Mouse (Mus musculus) left cerebral cortex, adult 8-10 months (tissue): ENCODE data around the gene Xpnpep1. TPM values are rescaled to one million over a fixed set of nuclear protein-coding genes. Genes with fewer than 3 reads are reported as not detected.
A peak's percentile ranks its signal among the peaks of the same experiment; 100 is the strongest.

Source experiments
- DNase-seq, 2 experiments: peaks; one replicate each; pipeline ENCODE4 v3.0.0; 2022; ENCODE audit warnings: low spot score in 2 of 2
- microRNA-seq, 2 experiments: library from miRNA; unstranded; fragments of <30 nt; microRNA quantifications; one replicate each; pipeline ENCODE4 v1.2.0; 2022
- total RNA-seq, 4 experiments: library from RNA; stranded (reverse); gene quantifications; 2 replicates each; pipeline ENCODE4 v1.2.4; 2022

Xpnpep1 gene
- total RNA-seq, 4 experiments from 2014 or later = 59.6 to 74.9 (median 68.6) TPM

DNA sequence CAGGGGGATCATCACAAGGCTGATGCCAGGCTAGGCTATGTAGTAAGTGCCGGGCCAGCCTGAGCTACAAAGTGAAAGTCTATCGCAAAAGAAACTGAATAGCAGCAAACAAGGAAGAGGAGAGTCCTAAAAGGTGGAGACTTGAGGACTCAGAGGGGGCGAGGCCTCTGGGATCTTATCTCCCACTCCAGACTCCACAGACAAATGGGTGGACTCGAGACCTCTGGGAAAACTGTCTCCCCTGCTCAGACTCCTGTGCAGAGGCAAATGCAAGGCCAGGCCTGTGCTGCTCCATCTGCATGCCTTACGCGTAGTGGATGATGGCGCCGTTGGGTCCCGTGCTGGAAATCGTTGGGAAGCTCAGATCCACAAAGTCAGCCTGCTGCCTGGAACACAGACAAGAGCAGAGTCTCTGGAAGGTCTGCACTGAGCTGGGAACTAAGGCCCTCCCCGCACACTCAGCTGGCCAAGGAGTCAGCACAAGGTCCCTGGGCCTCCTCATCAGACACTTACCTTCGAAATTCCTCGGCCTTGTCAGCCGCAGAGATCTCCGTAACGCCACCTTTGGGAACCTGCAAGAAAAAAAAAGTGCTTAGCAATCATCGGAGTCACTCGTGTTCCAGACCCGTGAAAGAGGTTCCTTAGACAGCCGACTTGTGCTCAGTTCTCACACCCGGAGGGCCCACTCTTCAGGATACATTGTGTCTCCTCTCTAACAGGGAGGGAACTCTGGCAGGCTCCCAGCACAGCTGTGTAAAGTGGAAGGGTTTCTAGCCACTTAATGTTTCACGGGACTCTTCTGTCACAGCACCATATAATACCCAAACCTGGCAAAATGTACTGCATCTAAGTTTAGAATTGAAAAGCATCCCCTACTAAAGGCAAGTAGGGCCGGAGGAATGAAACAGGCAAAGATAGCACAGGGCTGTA, 37.6 kb downstream of the Xpnpep1 start:
- no peak for DNase-seq

DNA sequence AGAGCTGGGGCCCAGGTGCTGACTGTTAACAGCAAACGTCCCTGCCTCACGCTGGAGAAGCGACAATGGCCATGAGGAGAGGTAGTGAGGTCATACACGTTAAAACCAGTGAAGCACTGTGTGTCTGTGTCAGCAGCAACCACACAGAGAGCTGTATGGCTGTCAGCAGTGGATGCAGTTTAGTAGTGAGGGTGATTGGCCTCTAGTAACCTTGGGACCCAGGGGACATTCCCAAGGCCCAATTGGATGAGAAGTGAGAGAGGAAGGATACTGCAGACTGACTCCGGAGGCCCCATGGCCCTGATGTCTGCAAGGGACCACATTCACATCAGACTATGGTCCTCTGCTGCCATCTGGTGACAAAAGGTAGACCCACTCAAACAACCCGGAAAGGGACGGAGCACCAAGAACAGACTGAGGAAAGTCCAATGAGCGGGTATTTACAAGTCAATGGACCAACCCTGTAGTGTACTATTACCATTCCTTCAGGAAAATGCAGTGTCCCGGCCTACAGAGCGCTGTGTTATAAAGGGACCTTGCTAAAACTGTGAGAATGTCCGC, 47.1 kb downstream of the Xpnpep1 start:
- no peak for DNase-seq

DNA sequence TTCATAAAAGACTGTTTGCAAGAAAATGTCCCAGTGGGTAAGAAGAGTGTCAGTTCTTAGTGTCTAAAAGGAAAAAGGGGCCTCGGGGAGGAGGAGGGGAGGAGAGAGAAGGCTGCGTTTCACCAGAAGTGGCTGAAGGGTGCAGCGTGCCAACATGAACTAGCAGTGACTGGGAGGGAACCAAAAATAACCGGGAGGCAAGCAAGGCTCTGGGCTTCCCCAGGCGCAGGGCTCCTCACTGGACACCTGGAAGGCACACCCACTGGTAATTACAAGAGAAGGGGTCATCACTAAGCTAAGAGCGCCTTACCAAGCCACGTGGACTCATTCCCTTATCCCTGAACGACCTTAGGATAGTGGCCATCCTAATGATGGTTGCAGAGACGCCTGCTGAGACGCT, 48.1 kb downstream of the Xpnpep1 start:
- no peak for DNase-seq

DNA sequence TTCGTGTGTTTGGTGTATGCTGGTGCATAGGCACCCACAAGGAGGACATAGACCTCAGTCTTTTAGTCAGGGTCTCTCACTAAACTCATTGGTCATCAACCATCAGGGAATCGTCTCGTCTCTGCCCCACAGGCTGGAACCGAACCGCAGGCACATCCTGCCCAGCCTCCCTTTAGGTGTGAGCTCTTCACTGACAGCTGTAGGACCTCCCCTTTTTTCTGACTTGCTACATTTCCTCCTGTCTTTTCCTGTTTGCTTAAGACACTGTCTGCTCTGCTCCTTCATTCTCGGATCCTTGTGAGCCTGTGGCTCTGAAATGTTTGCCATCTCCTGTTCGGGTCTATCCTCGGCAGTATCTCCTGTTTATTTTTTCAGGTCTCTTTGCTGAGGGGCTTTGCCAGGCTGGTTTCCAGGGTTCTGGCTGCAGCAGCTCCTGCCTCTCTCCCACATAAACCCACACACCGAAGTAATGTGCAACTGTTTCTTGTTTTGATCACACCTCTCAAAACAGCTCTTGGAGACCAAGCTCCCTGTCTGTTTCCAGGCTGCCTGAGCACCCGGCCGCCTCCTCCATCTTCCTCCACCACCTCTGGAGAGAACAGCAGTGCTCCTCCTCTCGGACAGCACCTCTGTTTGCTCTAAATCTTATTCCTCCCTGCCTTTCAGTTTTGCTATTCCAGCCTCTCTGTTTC, 60.8 kb downstream of the Xpnpep1 start:
- DNase-seq = peak in 1 of 2 experiments; percentile 52

DNA sequence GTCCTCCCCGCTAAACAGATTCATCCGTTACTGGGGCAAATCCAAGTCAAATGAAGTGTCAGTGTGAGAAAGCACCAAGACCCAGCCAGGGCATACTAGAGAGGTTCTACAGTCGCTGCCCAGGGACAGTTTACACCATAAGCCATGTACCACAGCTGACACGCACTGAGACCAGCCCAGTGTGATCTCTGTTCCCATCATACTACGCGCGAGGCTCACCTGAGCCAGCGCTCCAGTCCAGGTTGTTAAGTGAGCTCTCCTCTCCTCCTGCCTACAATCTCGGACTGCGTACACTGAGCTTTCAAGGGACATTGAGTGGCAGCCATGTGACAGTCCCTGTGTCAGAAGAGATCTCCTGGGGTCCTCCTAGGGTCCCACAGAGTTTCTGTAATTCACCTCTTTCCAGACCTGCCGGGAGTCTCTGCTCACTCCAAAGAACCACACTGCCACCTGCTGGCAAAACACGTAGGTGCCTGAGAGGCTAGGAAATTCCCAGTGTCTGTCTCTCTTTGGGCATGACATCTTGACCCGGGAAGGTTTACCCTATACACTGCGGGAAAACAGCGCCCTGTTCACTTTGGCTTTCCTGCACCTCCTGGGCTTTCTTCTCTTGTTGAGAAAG, 64.3 kb downstream of the Xpnpep1 start:
- peak; percentile 46 to 79 for DNase-seq

DNA sequence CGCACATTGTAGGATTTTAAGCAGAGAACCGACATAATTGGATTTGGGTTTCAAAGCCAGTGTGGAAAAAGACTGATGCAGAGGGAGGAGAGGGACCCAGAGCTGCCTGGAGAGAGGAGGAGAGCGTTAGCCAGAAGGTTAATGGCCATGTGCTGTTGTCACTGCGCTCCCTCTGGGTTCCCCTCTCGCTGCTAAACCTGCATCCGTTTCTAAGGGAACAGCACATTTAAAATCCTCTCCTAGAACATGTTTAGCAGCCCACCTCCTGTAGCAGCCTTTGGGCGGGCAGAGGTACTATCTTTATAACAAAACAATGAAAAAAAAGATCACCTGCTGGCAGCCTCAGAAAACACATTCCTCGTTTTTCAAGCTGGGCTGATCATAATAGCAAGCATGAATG, 73.7 kb downstream of the Xpnpep1 start:
- DNase-seq = no peak

DNA sequence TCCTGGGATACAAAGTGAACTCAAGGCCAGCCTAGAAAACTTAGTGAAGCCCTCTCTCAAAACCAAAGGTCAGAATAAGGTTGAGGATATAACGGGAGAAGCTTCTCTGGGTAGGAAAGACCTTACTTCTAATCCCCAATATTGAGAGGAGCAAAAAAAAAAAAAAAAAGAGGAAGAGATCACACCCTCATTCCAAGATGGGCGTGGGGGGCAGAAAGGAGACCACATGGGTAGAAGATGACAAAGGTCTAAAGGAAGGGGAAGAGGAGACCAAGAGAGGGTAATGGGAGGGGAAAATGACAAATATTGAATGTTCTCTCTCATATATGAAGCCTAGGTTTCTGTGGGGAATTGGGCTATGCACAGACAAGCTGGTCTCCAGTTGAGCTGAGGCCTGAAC, 77.3 kb downstream of the Xpnpep1 start:
- DNase-seq = no peak

DNA sequence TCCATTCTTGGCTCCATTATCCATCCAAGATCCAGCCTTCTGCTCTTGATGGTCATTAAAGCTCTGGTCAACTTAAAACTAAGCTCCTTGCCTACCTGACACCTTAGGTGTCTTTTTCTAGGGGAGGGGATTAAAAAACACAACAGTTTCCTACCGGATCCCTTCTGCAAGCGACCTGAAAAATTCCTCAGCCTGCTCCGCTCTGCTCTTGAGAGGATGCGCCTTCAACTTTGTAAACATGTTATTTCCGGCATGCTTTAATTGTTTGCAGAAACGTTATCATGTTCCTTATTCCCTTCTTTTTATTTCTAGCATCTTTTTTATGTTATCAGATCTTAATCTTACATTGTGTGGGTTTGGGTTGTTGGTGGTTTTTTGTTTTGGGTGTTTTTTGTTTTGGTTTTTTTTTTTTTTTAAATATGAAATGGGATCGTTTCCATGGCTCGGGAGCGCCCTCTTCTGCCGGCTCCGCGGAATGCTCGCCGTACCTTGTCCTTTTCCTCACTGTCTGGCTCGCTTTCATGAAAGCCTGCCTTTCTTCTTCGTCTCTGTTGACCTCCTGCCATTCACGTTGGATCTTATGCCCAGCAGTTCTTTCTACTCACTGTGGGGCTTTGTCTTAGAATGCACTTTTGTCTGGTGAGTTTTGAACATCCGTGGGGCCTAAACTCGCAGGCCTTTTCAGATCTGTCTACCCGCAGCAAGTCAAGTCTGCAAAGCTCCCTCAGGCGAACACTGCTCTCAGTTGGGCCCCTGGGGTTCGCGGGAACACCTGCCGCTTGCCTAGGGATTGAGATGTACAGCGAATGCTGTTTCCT, 117.1 kb downstream of the Xpnpep1 start:
- peak; percentile 10 to 62 for DNase-seq

DNA sequence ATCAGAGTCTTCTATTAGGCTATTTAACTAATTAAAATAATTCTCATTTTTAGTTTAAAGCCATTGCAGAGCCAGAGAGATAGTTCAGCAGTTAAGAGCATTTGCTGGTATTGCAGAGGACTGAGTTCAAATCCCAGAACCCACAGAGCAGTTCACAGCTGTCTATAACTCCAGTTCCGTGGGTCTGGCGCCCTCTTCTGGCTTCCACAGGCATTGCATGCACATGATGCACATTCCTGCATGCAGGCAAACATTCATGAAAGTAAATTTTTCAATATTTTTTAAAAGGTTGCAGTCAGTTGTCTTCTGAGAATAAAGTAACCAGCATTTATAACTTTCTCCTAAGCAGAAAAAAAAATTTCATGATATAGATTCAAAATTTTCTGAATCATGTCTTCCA, 135.8 kb downstream of the Xpnpep1 start:
- DNase-seq = no peak

DNA sequence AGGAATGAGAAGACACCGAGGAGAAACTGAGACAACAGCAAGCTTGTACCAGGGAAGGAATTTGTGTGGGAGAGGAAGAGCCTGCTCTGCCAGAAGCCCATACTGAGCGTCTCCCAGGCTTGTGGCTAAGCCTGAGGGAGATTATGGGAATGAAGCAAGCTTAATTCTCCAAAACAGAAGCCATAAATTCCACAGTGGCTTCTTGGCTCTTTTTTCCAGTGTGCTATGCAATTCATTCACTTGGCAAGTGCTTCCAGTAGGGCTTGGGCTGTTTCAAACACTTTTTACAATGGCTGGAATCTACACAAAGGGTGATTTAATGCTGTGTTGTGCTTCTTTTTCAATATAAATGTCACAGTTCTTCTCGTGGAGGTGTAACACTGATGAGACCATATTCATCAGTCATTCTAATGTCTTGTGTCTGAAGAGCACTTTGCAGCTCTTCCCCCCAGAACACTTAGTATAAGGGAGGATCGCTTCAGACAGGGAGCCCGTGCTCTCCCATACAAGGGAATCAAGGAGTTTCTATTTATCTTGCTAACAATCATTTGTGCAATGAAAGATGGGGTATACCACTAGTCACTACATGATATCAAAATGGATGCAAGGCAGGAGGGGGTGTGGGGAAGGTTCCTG, 148.1 kb downstream of the Xpnpep1 start:
- no peak for DNase-seq

Small RNA genes within 50 kb of the gene (microRNA-seq; reads per million reads assigned to microRNA genes)
- gene Mir6407 = 0 reads per million in 2 experiments

Other genes starting within 250 kb of the Xpnpep1 start
- 100 to 1,000 TPM; 101 to 107 (median 105) TPM for gene Add3, start 100.2 kb upstream of the Xpnpep1 start, total RNA-seq